Mouse (Mus musculus) ES-E14 (cell line): Measurements from ENCODE around the gene A930002H24Rik. TPM values are rescaled to one million over a fixed set of nuclear protein-coding genes. Genes with fewer than 3 reads are reported as not detected.

ENCODE experiments used
- DNase-seq: peaks from one replicate; pipeline ENCODE4 v3.0.0-alpha.2; 2013; ENCODE audit warnings: low read depth, low spot score
- H3K27ac ChIP-seq: 2 replicates; pipeline ENCODE4 v1.5.1; 2012; ENCODE audit warnings: low read depth, mild to moderate bottlenecking, low read length, moderate library complexity, mixed read lengths; ENCODE audit not compliant: poor library complexity, insufficient read depth, severe bottlenecking
- H3K36me3 ChIP-seq: 2 replicates; pipeline ENCODE4 v1.6.1; 2012; ENCODE audit warnings: mild to moderate bottlenecking, low read length, moderate library complexity, mixed read lengths; ENCODE audit not compliant: control insufficient read depth, poor library complexity, insufficient read depth, severe bottlenecking
- H3K4me1 ChIP-seq, 2 experiments: fragments of 150-350 bp in 1 of 2; sonication (generic) in 1 of 2; 2 replicates each; pipeline ENCODE4 v1.6.1; 2012; ENCODE audit warnings: low read length in 2 of 2, mild to moderate bottlenecking in 1 of 2, mixed read lengths in 1 of 2; ENCODE audit not compliant: control insufficient read depth in 2 of 2, insufficient read depth in 2 of 2, poor library complexity in 1 of 2
- H3K4me3 ChIP-seq, 2 experiments: fragments of 150-350 bp in 1 of 2; sonication (generic) in 1 of 2; 2 replicates each; pipeline ENCODE4 v1.5.1; 2012; ENCODE audit warnings: low read length in 2 of 2, low read depth in 1 of 2, mild to moderate bottlenecking in 1 of 2, mixed read lengths in 1 of 2; ENCODE audit not compliant: insufficient read depth in 1 of 2, poor library complexity in 1 of 2, severe bottlenecking in 1 of 2
- H3K9ac ChIP-seq: 2 replicates; pipeline ENCODE4 v1.6.1; 2012; ENCODE audit warnings: low read depth, mild to moderate bottlenecking, low read length, mixed read lengths; ENCODE audit not compliant: poor library complexity, insufficient read depth, severe bottlenecking
- H3K9me3 ChIP-seq: fragments of 150-350 bp; sonication (generic); 2 replicates; pipeline ENCODE4 v1.6.1; 2012; ENCODE audit warnings: low read depth, mild to moderate bottlenecking, low read length; ENCODE audit not compliant: control insufficient read depth, insufficient read depth
- CHD2 ChIP-seq: IDR thresholded peaks from 2 replicates; pipeline ENCODE4 v1.6.1; 2014; ENCODE audit warnings: mild to moderate bottlenecking, low read depth, low read length, inconsistent platforms
- HCFC1 ChIP-seq: IDR thresholded peaks from 2 replicates; pipeline ENCODE4 v1.6.1; 2012; ENCODE audit warnings: low read length, inconsistent platforms, borderline replicate concordance; ENCODE audit not compliant: insufficient read depth
- MAFK ChIP-seq: IDR thresholded peaks from 2 replicates; pipeline ENCODE4 v1.6.1; 2014; ENCODE audit warnings: mild to moderate bottlenecking, low read depth, low read length, inconsistent platforms; ENCODE audit not compliant: insufficient read depth
- ZC3H11A ChIP-seq: IDR thresholded peaks from 2 replicates; pipeline ENCODE4 v1.6.1; 2012; ENCODE audit warnings: low read depth, mild to moderate bottlenecking, inconsistent platforms, low read length, borderline replicate concordance
- ZNF384 ChIP-seq: IDR thresholded peaks from 2 replicates; pipeline ENCODE4 v1.6.1; 2012; ENCODE audit warnings: low read depth, low read length, inconsistent platforms
- in situ Hi-C, 2 experiments: fragments of 600-800 bp; cut with MboI; formaldehyde crosslinking; loops; one replicate each; pipeline ENCODE4 v1.15.1; 2025; ENCODE audit warnings: low sequenced_read_pairs in 2 of 2, inconsistent platforms in 1 of 2; ENCODE audit not compliant: unreplicated experiment in 2 of 2
- total RNA-seq: library from RNA; depleted of rRNA; stranded (reverse); fragments of 300-350 nt; gene quantifications from 2 replicates; pipeline ENCODE4 v1.2.3, GENCODE M21; 2012

The A930002H24Rik gene
- total RNA-seq, 1 experiment = 0.71 TPM

DNA sequence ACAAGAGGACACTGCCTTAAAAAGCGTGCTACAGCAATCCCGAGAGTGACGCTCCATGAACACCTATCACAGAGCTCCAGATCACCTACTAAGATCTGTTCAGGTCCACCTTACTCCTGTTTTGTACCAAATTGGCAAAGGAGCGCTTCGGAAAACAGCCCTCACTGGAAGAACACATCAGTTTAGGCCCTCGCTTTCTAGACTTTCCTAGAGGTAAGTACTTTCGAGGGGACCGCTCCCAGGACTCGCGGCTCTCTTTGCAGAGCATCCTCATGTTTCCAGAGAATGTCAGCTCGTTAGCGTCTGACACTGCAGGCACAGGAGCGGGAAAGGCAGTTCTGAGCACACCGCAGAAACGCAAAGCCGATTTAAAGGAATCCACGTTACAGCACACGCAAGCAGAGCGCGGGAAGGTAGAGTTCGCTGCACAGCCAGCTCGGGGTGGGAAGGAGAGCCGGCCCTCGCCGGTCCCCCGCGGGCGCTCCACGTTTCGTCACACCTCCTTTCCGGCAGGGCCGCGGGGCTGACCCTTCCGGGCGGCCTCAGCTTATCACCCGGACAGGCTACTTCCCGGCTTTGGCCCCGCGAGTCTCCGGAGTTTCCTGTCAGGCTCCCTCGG lies 470 bp downstream of the A930002H24Rik start, which contains the start of gene Fer:
TSS of gene Fer (plus strand) at position 51 of the 619 bp plus-strand sequence.
- H3K4me3 ChIP-seq = peak within 1 kb of the TSS; percentile 83 to 97
- H3K9me3 ChIP-seq = no peaks in the 10 kb centered on the region
- H3K27ac ChIP-seq = no peak within 1 kb of the TSS
- in situ Hi-C loops = no loop called here
- no peaks in the 10 kb centered on the region for H3K36me3 ChIP-seq
- peaks cover 0 to 4% of the 10 kb centered on the region in 2 experiments; a peak in 1 of 4 replicates for H3K4me1 ChIP-seq
- TF ChIP-seq CHD2 = no peak
- TF ChIP-seq HCFC1 = no peak
- peak within 1 kb of the TSS; percentile 80 for H3K9ac ChIP-seq
- no peak for DNase-seq

DNA sequence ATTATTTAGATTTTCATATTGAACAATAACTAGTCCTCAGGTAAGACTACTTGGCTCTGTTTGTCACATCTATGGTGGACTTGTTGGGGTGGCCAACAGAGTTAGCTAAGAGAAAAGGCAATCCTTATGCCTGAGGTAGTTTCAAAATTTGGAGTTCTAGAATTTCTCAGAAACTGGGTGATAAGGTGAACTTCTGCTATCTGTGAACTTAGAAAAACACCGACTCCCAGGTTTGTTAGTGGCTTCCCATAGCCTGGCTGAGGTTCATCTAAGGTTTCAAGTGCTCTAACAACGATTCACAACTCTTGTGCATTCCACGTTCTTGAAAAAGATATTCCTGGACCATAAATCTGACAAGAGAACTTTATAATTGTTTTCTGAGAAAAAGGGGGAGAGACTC lies 1.2 kb downstream of the A930002H24Rik start:
- no peak overlapping the region for H3K4me3 ChIP-seq
- H3K27ac ChIP-seq = no peak overlapping the region
- no peak overlapping the region for H3K9ac ChIP-seq
- no peaks in the 10 kb centered on the region for H3K9me3 ChIP-seq
- no peaks in the 10 kb centered on the region for H3K36me3 ChIP-seq
- DNase-seq = no peak
- in situ Hi-C loops = no loop called here
- peaks cover 0 to 4% of the 10 kb centered on the region in 2 experiments; a peak in 1 of 4 replicates for H3K4me1 ChIP-seq
- no peak for TF ChIP-seq ZC3H11A
- no peak for TF ChIP-seq ZNF384
- no peak for TF ChIP-seq HCFC1
- no peak for TF ChIP-seq MAFK
- TF ChIP-seq CHD2 = no peak

- no peaks in the 10 kb centered on the region for H3K9me3 ChIP-seq
- TF ChIP-seq CHD2 (no peak), ZNF384 (no peak), ZC3H11A (no peak), MAFK (no peak), HCFC1 (no peak)
- H3K4me3 ChIP-seq = no peak overlapping the region
- no peak for DNase-seq
- in situ Hi-C loops = no loop called here
- no peaks in the 10 kb centered on the region for H3K36me3 ChIP-seq
- no peak overlapping the region for H3K27ac ChIP-seq
- H3K4me1 ChIP-seq = peaks cover 0 to 4% of the 10 kb centered on the region in 2 experiments; a peak in 1 of 4 replicates
- H3K9ac ChIP-seq = no peak overlapping the region
Observed at GRCm38 (mm10) chr17:63860988-63861387, 2.6 kb downstream of the A930002H24Rik start.

DNA sequence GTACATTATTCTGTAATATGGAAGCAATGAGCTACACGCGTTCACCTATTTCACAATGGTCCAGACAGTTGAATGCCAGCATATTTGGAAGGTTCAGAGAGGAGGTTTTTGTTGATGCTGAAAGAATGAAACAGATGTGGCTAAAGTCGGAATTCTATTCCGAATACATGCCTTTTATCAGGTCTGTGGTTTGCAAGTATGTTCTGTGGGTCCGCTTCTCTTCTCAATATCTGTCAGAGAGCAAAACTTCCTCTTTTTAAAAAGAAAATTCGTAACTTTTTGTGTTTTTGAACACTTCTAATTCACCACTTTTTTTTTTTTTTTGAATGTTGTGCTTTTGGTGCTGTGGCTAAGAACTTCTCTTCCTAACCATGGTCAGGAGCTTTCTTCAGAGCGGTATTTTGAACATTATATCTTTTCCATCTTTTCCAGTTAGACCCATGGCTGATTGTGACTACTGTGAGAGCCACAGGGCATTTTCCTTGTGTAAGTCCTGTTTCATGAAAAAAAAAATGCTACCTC lies 6.5 kb downstream of the A930002H24Rik start:
- in situ Hi-C loops = no loop called here
- H3K4me3 ChIP-seq = no peak overlapping the region
- H3K9ac ChIP-seq = no peak overlapping the region
- no peak for DNase-seq
- H3K9me3 ChIP-seq = no peaks in the 10 kb centered on the region
- H3K27ac ChIP-seq = no peak overlapping the region
- H3K36me3 ChIP-seq = no peaks in the 10 kb centered on the region
- H3K4me1 ChIP-seq = no peaks in the 10 kb centered on the region; a peak in 1 of 4 replicates
- TF ChIP-seq MAFK (no peak), ZC3H11A (no peak)

DNA sequence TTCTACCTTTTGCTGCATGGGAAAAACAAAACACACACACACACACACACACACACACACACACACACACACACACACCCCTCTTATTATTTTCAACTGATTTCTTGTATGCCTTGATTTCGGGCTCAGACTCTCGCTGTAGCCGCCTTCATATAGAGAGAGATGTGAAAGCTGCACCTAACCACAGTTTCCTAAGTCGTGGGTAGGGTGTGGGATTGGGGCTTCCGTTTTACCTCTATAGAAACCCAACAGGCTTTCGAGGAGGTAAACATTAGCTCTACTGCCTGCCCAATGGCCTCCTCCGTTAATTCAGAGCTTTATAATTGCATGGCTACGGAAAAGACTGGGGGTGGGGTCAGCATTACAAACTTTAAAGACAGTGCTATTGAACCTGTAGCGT lies 13.6 kb downstream of the A930002H24Rik start:
- no peak overlapping the region for H3K9ac ChIP-seq
- in situ Hi-C loops = no loop called here
- TF ChIP-seq HCFC1 (no peak), MAFK (no peak), ZNF384 (no peak), ZC3H11A (no peak), CHD2 (no peak)
- no peak overlapping the region for H3K27ac ChIP-seq
- no peak for DNase-seq
- peaks cover 2 to 3% of the 10 kb centered on the region in 2 experiments; a peak in 2 of 4 replicates for H3K4me1 ChIP-seq
- no peaks in the 10 kb centered on the region for H3K36me3 ChIP-seq
- H3K9me3 ChIP-seq = no peaks in the 10 kb centered on the region
- peak overlapping the region in 1 of 2 experiments; percentile 84; a peak in 1 of 4 replicates for H3K4me3 ChIP-seq
